Mouse (Mus musculus) effector memory CD4-positive, alpha-beta T cell, adult 7 months (primary cell): ENCODE measurements around the gene Lpcat3. TPM values are rescaled to one million over a fixed set of nuclear protein-coding genes. Genes with fewer than 3 reads are reported as not detected.

Experiments used
- polyA plus RNA-seq: library from polyadenylated mRNA; unstranded; fragments of 100-300 nt; shearing (Covaris generic); gene quantifications from one replicate; pipeline ENCODE4 v1.2.1, GENCODE M21; 2017

Gene Lpcat3
- polyA plus RNA-seq, result 24.7 TPM

DNA sequence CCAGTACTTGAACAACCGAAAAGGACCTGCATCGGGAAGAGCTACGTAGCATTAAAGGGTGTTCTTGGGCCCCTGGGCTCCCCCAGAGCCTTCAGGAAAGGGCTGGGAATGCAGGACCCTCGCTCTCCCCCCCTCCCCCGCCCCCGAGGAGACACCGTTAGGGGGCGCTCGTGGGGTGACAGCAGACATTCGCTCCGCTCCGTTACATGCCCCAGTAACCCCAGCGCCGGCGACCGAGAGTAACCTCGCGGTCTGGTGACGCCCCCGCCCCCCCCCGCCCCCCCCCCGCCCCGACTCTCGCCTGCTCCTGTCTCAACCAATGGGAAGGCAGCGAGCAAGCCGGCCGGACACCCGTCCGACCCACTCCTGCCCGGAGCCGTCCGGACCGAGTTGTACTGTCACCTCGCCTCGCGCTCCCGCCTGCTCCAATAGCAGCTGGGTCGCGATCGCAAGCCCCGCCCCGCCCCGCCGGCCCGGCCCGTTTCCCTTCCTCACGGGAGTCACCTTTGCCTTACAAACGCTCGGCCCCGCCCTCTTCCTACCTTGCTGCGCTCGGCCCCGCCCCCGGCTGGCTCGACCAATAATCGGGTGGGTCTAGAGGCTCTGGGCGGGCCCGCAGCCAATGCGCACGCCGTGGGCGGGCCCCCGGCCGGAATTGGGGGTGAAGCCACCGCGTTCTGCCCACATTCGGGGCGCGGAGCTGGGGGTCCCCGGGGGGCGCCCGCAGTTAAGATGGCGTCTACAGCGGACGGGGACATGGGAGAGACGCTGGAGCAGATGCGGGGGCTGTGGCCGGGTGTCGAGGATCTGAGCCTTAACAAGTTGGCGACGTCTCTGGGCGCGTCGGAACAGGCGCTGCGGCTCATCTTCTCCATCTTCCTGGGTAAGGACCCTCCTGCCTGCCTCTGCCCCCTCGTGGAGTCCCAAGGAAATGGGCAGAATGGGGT lies at the start of gene Lpcat3:
Gene Lpcat3, plus strand, starts transcription at position 551 of the 947 bp plus-strand sequence.

GRCm38 (mm10) chr6:124635985-124636384 lies 26.8 kb upstream of the Lpcat3 start, which contains the start of gene C1s2:
TSS of gene C1s2 (minus strand) at chr6:124636085.

GRCm38 (mm10) chr6:124711824-124712782 lies 49.3 kb downstream of the Lpcat3 start, which contains the start of the genes Emg1 and Phb2:
TSS of gene Emg1 (minus strand) at chr6:124712178.
TSS of gene Phb2 (plus strand) at chr6:124712336.

DNA sequence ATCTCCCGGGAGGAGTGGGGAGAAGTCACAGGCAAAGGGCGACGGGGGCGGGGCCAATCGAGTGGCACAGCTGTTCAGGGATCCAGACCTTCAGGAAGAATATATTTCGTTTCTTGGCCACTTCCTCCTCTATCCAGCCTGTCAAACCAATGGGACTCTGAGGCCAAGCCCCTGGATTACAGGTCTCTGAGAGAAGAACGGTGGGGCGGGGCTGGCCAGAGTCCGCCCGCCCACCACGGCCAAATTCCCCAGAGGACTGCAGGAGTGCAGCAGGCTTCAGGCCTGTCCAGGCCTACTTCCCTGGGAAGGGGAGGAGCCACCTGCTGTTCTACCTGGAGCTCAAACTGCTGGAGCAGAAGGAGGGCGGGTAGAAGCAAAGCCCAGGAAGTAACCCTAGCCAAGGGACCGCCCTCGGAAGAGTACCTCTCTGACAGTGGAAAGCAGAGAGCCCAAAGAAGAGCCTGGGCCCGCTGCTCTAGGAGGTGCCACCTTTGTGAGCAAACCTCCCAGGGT lies 75.7 kb downstream of the Lpcat3 start, which contains the start of gene Ptpn6:
Gene Ptpn6, minus strand, starts transcription at position 204 of the 513 bp plus-strand sequence.

GRCm38 (mm10) chr6:124740888-124741761 lies 78.3 kb downstream of the Lpcat3 start, which contains the start of gene Grcc10:
TSS of gene Grcc10 (minus strand) at chr6:124741374.

Other genes with a start within 250 kb of the Lpcat3 start
- gene Pex5, start 248.0 kb upstream of the Lpcat3 start, polyA plus RNA-seq, result 39.0 TPM
- not detected for gene Clstn3, start 198.2 kb upstream of the Lpcat3 start, polyA plus RNA-seq
- 0.12 TPM for gene C1rl, start 169.9 kb upstream of the Lpcat3 start, polyA plus RNA-seq
- gene C1ra, start 150.6 kb upstream of the Lpcat3 start, polyA plus RNA-seq, result not detected
- not detected for gene C1s1, start 120.7 kb upstream of the Lpcat3 start, polyA plus RNA-seq
- not detected for gene C1rb, start 92.7 kb upstream of the Lpcat3 start, polyA plus RNA-seq
- not detected for gene C1s2, start 26.9 kb upstream of the Lpcat3 start, polyA plus RNA-seq
- 304 TPM for gene Emg1, start 49.2 kb downstream of the Lpcat3 start, polyA plus RNA-seq
- gene Phb2, start 49.3 kb downstream of the Lpcat3 start, polyA plus RNA-seq, result 134 TPM
- 292 TPM for gene Ptpn6, start 75.7 kb downstream of the Lpcat3 start, polyA plus RNA-seq
- gene Grcc10, start 78.3 kb downstream of the Lpcat3 start, polyA plus RNA-seq, result 328 TPM
- gene Gm45234, start 93.0 kb downstream of the Lpcat3 start, polyA plus RNA-seq, result not detected
- 15.0 TPM for gene Atn1, start 93.5 kb downstream of the Lpcat3 start, polyA plus RNA-seq
- gene Eno2, start 106.6 kb downstream of the Lpcat3 start, polyA plus RNA-seq, result 2.6 TPM
- 6.4 TPM for gene Lrrc23, start 116.7 kb downstream of the Lpcat3 start, polyA plus RNA-seq
- 1.8 TPM for gene Spsb2, start 145.6 kb downstream of the Lpcat3 start, polyA plus RNA-seq
- gene Tpi1, start 151.3 kb downstream of the Lpcat3 start, polyA plus RNA-seq, result 98.4 TPM
- 69.2 TPM for gene Usp5, start 166.5 kb downstream of the Lpcat3 start, polyA plus RNA-seq
- gene Cdca3, start 166.5 kb downstream of the Lpcat3 start, polyA plus RNA-seq, result 3.2 TPM
- not detected for gene Gnb3, start 177.2 kb downstream of the Lpcat3 start, polyA plus RNA-seq
- gene P3h3, start 194.7 kb downstream of the Lpcat3 start, polyA plus RNA-seq, result not detected
- gene Gpr162, start 201.0 kb downstream of the Lpcat3 start, polyA plus RNA-seq, result not detected
- 584 TPM for gene Cd4, start 225.2 kb downstream of the Lpcat3 start, polyA plus RNA-seq
- not detected for gene Lag3, start 248.7 kb downstream of the Lpcat3 start, polyA plus RNA-seq